Mouse (Mus musculus) cerebellum, postnatal 4 days (tissue): ENCODE results near the gene Trim40.
A peak's percentile ranks its signal among the peaks of the same experiment; 100 is the strongest.

Experiments used
- DNase-seq, 2 experiments: peaks; one replicate each; pipeline ENCODE4 v3.0.0; 2022; ENCODE audit warnings: low spot score in 2 of 2, mixed read lengths in 1 of 2

Trim40 gene

DNA sequence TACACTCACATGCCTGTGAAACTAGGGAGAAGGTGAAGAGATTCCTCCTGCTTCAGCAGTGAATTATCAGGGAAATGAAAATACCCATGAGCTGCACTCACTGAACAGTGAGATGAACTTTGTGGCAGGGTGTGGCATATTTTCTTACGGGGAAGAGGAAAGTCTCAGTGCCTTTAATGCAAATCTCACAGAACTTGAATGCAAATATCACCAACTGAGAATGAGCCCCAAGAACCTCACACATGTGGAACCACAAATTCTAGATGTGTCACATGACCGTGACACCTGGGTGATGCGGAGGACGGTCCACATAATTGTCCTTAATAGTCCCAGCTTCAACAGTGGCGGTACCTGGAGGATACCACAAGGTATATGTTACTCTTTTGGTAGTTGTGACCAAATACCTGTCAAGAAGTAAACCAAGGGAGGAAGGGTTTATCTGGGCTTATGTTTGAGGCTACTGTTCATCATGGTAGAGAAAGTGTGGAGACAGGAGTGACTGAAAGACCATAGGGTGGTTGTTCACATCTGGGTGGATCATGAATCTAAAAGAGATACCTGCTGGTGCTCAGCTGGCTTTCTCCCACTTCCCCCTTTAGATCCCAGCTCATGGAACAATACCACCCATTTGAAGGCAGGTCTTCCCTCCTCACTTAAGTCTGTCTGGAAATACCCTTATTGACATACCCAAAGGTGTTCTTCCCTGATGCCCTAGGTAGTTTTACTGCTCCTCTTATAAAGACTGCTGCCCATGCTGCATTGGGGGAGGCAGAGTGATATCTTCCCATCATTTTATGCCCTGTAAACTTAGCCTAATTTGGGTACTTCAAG, at the start of gene Trim40:
Trim40 (minus strand) TSS at position 51 of the 831 bp plus-strand sequence.
- DNase-seq = no peak

DNA sequence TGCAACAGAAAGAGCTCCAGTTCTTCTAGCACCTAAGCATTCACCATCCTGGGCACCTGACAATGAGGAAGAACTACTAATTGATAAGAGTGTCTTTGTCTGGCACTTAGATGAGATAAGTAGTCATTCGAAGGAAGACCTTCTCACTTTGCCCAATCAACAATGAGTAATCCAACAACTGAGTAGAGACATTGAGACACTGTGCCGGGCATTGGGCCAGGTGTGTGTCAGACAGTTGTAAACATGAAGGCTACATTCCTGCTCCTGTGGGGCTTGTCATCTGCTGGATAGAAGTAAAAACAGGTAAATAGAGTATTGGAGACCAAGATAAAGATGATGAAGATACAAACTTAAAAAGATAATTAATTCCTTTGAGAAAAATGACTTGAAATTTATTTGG, 48.1 kb upstream of the Trim40 start:
- DNase-seq = no peak

DNA sequence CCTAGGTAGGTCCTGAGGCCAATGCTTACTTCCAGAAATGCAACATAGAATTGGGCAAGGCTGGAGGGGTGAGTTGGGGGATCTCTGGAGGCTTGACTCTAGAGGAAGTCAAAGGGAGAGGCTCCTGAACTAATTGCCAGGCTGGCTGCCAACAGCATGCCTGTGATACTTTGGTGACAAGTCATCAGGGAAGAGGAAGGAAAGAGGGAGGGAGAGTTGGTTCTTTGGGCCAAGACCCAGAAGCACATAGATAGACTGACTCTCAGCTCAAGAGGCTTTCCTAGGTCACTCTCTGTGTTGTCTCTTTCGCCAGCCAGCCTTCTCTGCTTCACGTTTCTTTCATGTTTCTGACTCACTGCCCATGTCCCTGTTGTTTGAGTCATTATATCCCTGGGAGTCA, 41.9 kb upstream of the Trim40 start:
- no peak for DNase-seq

DNA sequence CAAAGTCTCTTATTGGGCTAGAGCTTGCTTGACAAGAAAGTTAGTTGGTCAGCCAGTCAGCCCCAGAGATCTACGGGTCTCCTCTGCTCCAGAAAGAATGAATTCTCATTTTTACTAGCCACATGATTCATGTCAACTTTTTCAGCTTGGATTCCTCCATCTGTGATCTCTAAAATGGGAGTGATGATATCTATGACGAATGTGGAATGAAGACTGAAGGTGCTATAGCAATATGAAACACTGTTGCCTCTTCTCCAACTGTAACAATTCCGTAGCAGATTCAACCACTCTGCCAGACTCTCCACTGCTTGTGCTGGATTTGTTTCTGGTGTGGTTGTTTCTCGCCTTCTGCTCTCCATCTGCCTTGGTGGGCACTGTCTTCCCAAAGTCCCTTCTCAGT, 41.2 kb upstream of the Trim40 start:
- no peak for DNase-seq

DNA sequence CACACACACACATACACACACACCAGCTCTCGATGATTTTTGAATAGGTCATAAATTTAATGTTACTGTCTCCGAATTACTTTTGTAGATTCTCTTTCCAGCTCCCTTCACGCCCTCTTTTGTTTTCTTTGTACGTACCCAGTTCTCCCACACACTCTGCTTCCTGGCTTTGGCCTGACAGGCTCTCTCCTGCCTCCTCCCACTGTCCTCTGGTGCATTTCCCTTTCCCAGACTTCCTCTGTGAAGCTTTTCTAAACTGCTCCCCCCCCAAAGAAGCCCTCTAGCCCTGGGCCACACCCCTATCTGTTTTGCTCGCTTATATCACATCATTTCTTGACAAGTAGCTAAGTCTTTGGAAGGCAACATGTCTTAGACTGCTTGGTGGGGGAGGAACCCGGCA, 40.3 kb upstream of the Trim40 start:
- DNase-seq = no peak

DNA sequence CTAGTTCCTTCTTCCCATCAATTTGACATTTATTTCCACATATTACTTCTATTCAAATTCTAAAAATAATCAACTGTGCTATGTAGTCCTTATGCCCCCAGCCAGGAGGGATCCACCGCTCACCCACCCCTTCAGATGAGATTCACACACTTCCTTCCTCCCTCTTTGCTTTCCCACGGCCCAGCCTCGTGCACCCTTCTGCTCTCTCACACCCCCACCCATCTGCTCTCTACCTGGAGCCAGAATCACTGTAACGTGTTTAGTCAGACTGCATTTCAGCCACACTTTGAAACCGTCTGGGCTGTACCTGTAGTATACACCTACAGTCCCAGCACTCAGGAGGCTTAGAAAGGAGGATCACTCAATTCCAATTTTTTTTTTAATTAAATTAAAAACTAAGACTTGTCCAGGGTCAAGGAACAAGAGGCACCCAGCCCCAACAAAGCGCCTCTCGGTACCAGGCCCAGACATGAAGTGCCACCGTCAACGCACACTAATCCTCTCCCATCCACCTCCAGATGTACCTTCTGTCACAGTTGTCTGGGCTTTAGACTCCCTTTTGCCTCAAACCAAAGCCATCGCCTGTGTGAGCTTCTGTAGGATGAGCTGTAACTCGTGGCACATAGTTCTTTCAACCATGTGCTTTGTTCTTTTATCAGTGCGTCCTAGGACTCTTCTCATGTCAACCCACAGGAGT, 39.5 kb upstream of the Trim40 start:
- DNase-seq = no peak

DNA sequence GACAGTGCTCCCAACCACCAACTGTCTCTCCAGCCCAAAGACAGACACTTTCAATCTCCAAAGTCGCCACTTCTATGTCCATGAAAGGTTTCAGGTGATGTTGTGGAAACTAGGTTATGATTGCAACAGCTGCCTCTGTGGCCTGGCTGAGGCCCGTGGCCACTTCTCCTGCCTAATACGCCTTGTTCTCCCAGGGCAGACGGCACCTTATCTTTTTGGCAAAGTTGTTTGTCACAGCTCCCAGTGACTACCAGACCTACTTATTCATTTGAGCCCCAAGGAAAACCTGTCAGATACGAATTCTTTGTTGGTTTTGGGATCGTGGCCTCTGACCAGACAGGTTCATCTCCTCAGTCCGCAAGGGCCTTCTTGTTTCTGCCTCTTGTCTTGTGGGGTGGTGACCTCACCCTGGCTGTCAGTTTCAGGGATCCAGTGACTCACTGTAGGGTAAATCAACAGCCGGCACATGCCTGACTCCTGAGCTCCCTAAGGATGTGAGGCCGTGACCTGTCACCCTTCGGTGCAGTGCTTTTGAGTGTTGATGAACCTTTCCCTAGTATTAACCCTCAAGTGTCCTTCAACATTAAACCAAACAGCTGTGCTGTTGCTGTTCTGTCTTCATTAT, 37.7 kb upstream of the Trim40 start:
- DNase-seq = no peak

DNA sequence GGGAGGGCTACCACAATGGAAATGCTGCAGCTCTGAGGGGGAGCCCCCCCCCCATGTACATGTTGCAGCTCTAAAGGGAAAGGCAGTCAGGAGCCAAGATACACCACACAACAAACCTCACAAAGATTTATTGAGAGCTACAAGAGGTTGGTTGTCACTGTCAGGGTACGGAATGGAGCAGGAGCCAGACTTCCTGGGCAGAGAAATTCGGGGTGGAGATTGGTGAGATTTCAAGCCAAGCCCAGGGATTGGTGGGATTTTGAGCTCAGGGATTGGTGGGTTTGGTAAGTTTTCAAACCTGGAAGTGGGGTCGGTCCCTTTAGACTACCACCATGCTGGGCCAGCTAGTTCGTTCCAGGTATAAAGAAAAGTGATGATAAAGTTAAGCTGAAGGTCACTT, 33.6 kb upstream of the Trim40 start:
- no peak for DNase-seq

DNA sequence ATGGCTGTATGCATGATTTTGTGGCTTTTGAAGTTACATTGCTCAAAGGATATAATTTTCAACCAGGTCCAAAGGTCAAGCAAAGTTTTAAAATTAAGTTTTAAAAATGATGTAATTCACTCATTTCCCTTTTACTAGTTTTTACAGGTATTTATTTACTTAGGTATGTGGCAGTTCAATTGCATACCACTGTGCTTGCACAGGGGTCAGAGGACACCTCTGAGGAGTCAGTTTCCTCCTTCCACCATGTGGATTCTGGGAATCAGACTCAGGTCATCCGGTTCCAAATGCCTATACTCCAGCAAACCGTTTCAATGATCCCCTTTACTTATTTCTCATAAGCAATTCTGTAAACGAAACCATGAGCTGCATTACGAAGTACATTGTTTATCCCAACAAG, 32.8 kb upstream of the Trim40 start:
- DNase-seq = no peak

DNA sequence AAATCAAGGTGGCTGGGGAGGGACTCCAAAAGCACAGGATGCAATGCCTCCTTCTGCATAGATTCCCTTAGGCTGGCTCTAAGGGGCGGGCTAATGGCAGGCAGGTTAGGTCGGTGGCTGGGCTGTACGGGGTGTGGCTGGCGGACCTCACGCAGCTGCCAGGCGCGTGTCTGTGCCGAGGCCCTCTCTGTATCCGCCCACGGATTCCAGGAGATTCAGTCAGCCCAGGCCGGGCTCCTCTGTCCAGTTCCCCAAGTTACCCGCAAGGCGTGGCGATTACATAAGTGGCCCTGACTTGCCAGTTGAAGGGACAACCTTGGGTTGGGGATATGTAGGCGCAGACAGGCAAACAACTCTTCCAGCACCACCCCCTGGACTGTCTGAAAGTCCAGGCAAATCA, 30.3 kb upstream of the Trim40 start:
- no peak for DNase-seq

DNA sequence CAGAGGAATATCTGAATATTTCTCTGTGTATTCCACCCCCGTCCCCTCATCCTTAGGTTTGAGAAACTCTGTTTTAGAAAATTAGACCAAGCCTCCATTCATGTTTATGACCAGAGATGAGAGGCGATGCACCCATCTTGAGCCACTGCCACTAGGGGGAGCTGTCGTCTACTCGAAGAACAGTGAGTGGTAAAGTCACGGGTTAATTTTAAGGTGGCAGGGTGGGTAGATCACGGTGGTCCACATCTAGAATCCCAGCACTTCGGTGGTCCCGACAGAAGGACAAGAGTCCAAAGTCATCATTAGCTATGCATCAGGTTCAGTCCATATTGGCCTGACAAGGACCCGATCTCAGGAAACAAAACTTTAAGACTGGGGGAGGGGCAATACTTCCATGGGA, 25.2 kb upstream of the Trim40 start:
- DNase-seq = peak; percentile 38 to 66

DNA sequence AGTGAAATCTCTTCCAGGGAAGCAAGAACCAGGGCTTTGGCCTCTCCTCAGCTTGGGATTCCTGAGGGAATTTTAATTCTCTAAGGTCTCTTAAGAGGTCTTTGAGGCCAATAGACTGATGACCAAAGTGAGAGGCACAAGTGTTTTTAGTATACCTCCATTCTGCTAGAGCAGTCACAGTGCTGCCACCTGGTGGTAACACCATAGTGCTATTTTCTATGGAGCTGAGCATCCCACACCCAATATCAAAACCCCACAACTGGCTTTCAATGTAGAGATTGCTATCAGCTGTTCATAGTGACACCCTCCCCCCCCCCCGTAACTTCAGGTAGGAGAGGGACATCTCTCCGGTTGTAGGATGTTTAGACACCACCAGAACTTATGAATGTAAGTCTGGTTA, 24.2 kb upstream of the Trim40 start:
- peak; percentile 31 to 74 for DNase-seq

DNA sequence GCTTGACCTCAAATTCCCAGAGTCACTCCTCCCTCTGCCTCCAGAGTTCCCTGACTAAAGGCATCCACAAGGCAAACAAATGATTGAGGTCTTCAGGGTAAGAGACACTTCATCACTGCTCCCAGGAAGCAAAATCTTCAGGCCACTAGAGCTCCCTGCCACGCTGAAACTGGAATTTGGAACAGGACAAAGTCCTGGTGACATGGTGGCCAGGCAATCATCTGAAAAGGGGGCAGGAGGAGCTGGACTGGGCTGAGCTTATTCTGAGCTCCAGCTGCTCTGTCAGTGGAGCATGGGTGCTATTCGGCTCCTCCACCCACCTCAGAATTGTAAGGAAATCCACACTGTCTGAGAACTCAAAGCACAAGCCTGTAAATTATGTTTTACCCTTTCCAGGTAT, 22.1 kb upstream of the Trim40 start:
- no peak for DNase-seq

DNA sequence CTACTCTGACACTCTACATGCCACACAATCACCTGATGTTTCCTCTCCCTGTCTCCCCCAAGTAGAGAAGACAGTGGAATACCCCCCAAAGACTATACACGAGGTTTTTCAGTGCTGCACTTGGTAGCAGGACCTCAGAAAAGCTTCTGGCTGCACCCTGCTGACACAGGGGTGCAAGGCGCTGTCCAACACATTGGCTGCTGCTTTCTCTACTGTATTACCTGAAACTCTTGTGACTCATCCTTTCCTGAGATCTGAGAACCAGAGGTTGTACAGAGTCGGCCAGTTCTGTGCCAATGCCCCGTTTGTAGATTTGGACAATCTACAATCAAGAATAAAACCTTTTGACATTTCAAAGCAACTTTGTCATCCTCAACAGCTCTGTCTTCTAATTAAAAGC, 19.9 kb upstream of the Trim40 start:
- no peak for DNase-seq

DNA sequence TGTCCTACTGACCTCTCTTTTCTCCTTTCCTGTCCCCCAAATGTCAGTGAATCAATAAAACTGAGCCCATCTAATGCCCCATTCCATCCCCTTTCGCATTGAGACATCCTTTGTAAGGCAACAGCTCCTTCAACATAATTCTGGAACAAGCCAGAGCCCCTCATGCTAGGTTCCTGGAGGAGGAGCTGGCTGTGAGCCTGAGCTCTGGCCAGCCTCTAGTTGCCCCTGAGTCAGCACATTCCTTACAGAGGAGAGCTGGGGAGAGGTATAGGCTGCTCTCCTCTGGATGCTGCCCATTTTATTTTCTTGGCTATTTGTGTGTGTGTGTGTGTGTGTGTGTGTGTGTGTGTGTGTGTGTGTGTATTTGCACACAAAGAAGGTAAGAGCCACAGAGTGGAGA, 18.3 kb upstream of the Trim40 start:
- no peak for DNase-seq

DNA sequence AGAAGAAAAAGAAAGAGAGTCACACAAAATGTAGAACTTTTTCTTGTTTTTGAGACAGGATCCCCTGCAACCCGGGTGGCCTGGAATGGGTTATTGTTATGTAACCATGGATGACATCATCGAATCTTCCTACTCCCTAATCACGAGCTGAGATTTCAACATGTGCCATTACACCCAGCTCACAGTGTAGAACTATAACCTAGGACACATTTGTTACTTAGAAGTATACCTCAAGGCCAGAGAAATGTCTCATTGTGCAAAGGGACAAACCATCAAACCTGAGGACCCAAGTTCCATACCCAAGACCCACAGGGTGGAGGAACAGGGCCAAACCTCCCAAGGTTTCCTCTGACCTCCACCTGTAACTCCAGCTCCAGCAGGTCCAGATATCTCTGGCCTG, 13.7 kb upstream of the Trim40 start:
- no peak for DNase-seq

DNA sequence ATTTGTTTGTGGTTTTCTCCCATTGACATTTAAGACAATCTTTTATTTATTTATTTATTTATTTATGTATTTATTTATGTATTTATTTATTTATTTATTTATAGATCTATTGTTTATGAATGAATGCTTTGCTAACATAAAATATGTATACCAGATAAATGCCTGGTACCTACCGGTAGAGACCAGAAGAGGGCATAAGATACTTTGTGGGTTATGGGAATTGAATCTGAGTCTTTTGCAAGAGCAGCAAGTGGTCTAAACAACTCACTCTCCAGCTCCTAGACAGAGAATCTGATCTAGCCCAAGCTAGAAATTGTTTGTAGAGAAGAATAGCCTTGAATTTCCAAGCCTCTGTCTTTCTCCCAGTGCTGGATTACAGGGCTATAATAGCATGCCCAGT, 10.8 kb upstream of the Trim40 start:
- DNase-seq = no peak

DNA sequence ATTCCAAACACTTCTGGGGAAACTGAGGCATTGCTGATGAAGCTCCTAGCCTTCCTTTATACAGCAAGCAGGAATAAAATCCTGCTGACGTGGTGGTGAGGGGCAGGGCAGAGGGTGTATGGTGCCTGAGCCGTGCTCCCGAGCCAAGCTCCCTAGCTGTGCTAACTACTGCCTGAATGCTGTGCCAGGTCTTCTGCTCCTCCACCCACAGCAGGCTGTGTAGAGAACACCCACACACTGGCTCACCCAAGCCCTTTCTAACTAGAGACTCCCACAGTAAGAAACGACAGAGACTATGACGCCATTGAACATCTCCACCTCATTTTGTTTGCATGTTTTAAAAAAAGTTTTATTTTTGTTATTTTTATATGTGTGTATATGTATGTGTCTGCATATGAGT, 10.1 kb upstream of the Trim40 start:
- DNase-seq = no peak

DNA sequence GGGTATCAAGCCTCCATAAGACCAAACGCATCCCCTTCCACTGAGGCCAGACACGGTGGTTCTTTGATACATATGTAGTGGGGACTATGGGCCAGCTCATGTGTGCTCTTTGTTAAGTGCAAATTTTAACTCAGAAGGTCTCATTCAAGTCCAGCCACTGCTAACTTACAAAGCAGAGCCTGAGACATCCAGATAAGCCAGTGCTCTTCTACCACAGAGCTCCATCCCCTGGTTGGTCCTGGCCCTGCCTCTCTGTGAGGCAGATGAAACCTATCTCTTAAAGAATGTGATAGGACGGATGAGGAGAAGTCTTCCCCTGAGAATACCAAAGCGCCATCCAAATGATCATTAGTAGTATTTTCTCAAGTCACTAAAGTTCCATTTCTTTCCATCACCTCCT, 9.5 kb upstream of the Trim40 start:
- no peak for DNase-seq

DNA sequence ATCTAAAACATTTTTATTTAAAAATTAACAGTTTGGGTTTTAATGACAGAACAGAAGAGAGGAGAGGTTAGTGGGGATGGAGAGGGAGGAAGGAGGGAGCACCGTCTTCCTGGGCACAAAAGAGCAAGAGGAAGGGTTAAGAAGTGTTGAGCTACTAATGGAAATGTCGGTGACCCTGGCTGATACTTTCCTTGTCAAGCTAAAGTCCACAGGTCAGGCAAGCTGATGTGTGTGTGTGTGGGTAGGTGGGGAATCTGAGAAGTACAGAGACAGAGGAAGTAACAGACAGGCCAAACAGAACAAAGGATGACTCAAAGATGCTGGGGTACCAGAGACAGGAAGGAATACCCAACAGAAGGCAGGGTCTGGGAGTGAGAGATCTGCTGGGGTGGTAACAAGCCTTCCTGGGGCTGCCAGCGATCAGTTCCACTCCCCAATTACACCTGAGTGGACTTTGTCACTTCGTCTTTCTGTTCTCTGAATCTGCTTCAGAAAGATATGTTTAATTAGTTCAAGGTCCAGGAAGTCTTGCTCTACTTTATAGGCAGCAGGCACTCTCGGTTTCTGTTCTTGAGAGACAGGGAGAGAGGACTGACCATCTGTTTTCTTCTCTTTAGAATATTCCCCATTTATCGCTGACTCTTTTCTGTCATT, 7.8 kb upstream of the Trim40 start, which contains the start of gene Trim31:
Trim31 (plus strand) TSS at position 567 of the 654 bp plus-strand sequence.
- no peak for DNase-seq

DNA sequence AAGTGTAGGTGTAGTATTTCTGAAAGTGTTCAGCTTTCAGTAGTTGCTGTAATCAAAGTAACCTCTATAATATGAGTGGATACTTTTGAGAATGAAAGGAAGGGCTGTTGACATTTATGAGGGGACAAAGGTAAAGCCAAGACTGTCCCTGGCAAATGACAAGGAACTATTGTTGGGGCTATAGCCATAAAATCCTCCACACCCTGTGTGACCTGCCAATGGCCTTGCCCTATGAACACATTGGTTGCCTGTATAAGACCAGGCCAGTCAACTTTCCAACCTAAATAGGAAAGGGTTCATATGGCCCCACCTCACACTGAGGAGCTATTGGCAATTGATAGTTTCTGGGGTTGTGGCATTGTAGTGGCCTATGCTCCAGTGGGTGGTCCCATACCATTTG, 7.1 kb upstream of the Trim40 start:
- no peak for DNase-seq

DNA sequence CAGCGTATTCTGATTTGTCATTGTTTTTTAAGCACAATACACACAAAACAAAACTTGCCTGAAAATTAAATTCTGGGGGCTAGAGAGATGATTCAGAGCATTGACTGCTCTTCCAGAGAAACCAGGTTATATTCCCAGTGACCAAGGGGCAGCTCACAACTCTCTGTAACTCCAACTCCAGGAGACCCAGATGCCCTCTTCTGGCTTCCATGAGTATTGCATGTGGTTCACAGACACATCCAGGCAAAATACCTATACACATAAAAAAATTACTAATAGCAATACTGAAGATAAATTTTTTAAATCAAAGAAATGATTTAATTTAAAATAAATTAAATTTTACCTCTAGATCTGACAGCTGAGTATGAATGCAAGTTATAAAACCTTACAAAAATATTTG, 6.7 kb upstream of the Trim40 start:
- DNase-seq = peak in 1 of 2 experiments; percentile 18
